Mouse (Mus musculus) liver, postnatal 0 days (tissue): ENCODE results near the gene Fbln1.

Source experiments
- CTCF ChIP-seq: sonication (generic); IDR thresholded peaks from 2 replicates; pipeline ENCODE4 v1.5.1; 2016; ENCODE audit warnings: antibody characterized with exemption, low read depth
- EP300 ChIP-seq: IDR thresholded peaks from 2 replicates; pipeline ENCODE4 v1.6.1; 2016; ENCODE audit warnings: antibody characterized with exemption, low read depth, mild to moderate bottlenecking

DNA sequence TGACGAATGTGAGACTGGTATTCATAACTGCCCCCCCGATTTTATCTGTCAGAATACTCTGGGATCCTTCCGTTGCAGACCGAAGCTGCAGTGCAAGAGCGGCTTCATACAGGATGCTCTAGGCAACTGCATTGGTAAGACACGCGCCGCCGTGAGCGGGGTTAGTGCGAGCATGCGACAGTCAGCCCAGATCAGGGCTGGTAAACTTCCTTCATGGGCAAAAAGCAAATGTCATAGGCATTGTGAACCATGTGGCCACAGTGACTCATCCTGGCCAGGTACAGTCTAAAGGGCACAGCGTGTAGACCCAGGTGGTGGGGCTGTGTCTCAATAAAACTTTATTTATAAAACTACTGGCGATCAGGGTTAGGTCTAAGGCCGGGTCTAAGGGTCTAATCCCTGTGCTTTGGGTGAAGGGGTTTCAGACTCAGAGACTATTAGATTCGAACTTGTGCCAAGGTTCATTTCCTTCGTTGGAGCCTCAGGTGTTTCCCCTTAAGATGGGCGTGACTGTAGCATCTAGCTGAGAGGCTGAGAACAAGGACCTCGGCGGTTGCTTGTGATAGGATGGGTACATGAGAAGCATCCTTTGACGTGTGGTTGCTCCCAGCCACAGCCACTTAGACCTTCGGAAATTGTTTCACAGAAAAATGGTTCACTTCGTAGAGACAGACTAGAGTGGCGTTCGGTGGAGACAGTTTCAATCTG is 26.9 kb downstream of the Fbln1 start:
- TF ChIP-seq CTCF (no peak), EP300 (no peak)
